Mouse (Mus musculus): ENCODE results near the gene Bach1.

DNA sequence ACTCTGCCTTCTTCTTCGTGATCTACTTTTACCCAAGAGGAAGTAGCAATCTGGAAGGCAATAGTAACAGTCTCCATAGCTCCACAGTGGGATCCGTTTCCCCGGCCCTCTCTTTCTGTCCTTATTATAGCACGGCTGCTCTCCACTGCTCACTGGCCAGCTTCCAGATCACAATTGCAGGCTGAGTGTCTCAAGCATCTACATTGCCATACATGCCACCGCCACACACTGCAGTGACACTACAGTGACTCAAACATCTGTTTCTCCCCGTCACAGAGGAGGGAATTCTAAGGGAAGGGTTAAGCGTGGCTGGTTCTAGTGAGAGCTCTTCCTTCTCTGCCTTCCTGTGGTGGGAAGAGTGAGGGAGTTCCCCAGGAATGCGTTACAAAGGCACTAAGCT is 9.5 kb upstream of the Bach1 start:
- TF ChIP-seq CTCF (IDR thresholded peaks at IDR 0.05; ENCODE audit: low read depth) (no peak), EP300 (IDR thresholded peaks at IDR 0.05; ENCODE audit: low read depth) (no peak)

All from heart, postnatal 0 days (tissue).